Mouse (Mus musculus) embryonic fibroblast, embryonic 13.5 days (primary cell): ENCODE results near the gene Zfp960. TPM values are rescaled to one million over a fixed set of nuclear protein-coding genes. Genes with fewer than 3 reads are reported as not detected.
"Not testable (repeated sequence)": the region's sequence is repeated elsewhere in the genome, so short reads cannot be mapped to it uniquely, and the experiment has no call there.

ENCODE experiments used
- H3K27ac ChIP-seq: 2 replicates; pipeline ENCODE4 v1.5.1; 2012; ENCODE audit warnings: low read length, control low read depth, inconsistent platforms; ENCODE audit not compliant: insufficient read depth
- H3K4me1 ChIP-seq: 2 replicates; pipeline ENCODE4 v1.6.1; 2011; ENCODE audit warnings: low read length; ENCODE audit not compliant: control insufficient read depth, insufficient read depth
- H3K4me3 ChIP-seq: 2 replicates; pipeline ENCODE4 v1.5.1; 2011; ENCODE audit warnings: mild to moderate bottlenecking, control low read depth, low read length; ENCODE audit not compliant: insufficient read depth
- polyA plus RNA-seq: library from polyadenylated mRNA; stranded (reverse); fragments of >200 nt; gene quantifications from 2 replicates; pipeline ENCODE4 v1.2.4, GENCODE M21; 2011; ENCODE audit warnings: low read depth; ENCODE audit not compliant: missing spikeins, insufficient read length

Zfp960 gene
- polyA plus RNA-seq, result 4.4 and 9.3 TPM in 2 replicates

DNA sequence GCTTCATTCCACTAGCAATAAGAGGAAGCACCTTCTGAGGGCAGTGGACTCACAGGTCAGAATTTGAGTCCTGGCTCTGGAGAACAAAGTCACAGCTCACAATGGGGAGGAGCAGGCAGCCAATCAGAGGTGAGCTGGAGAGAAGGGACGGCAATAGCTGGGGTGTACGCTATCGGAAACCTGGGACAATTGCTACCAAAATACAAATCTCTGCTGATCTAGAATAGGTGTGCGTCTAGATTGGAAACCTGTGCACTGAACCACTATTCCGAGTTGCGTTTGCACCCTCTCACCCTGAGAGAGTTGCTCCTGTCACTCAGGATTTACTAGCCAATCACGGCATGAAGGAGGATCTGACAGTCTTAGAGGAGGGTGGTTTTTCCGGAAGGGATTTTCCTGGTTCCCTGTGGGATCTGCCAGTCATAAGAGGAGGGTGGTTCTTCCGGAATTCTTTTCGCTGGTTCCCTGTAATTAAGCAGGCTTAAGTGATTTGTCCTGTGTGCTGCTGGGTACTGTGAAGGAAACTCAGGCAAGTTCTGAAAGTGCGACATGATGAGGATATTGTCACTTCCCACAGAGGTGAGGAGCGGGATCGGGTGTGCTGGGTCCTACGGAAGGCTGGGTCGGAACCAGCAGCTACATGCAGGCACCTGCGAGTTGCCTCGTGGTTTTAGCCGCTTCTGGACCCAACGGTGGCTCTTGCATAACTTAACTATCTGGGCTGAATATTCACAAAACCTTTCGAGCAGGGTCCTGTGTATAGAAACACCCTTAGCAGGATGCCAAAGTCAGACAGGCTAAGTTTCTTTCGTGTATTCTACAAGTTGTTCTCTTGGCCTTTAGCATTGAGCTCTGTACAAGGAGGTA is at the start of gene Zfp960:
TSS of gene Zfp960 (plus strand) at position 486 of the 867 bp plus-strand sequence.
- H3K27ac ChIP-seq, H3K4me1 ChIP-seq: not testable (repeated sequence)
- H3K4me3 ChIP-seq, result peak within 1 kb of the TSS; percentile 78

- not testable (repeated sequence) for H3K4me3 ChIP-seq, H3K27ac ChIP-seq, H3K4me1 ChIP-seq
Measured at GRCm38 (mm10) chr17:17018071-17018470, 45.8 kb upstream of the Zfp960 start.

DNA sequence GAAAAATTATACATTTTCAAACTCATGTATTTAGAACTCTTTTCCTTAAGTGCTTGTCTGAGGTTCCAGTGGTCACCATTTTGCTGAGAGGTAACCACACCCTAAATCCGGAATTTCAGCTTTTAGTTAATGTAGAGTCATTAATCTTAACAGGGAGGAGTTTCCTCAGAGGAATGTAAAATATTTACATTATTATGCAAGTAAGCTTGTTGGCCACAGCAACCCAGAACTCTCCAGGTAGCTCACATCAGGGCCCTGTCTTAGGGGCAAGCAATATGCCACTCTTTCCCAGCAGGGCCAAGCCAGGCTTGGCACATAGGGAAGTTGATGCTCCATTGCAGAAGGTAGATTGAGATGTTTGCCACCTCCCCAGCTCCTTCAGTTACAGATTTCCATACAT is 4.3 kb upstream of the Zfp960 start:
- not testable (repeated sequence) for H3K27ac ChIP-seq, H3K4me3 ChIP-seq, H3K4me1 ChIP-seq

DNA sequence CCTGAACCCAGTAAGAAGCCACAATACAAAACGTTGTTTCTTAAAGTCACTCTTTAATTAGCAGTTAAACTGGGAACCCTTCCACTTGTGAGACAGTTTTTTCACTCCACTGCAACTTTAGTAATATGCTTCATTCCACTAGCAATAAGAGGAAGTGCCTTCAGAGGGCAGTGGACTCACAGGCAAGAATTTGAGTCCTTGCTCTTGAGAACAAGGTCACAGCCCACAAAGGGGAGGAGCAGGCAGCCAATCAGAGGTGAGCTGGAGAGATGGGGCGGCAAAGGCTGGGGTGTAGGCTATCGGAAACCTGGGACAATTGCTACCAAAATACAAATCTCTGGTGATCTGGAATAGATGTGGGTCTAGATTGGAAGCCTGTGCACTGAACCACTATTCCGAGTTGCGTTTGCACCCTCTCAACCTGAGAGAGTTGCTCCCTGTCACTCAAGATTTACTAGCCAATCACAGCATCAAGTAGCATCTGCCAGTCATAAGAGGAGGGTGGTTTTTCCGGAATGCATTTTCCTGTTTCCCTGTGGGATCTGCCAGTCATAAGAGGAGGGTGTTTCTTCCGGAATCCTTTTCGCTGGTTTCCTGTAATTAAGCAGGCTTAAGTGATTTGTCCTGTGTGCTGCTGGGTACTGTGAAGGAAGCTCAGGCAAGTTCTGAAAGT is 57.1 kb downstream of the Zfp960 start, which contains the start of gene Zfp97:
TSS of gene Zfp97 (plus strand) at position 586 of the 673 bp plus-strand sequence.
- not testable (repeated sequence) for H3K4me3 ChIP-seq, H3K4me1 ChIP-seq, H3K27ac ChIP-seq

Other genes with a start within 250 kb of the Zfp960 start
- 9.3 and 9.4 TPM in 2 replicates for gene Zfp97, start 57.3 kb downstream of the Zfp960 start, polyA plus RNA-seq